Mouse (Mus musculus): ENCODE measurements around the gene Pla2g16. TPM values are rescaled to one million over a fixed set of nuclear protein-coding genes. Genes with fewer than 3 reads are reported as not detected.

Gene Pla2g16
- total and polyA plus RNA-seq, 3 experiments: 10.9 to 113 (median 53.9) TPM

- DNase-seq: no peak
Measured at GRCm38 (mm10) chr19:7613151-7613550, 55.9 kb downstream of the Pla2g16 start.

- no peak for DNase-seq
Measured at GRCm38 (mm10) chr19:7616231-7616930, 59.1 kb downstream of the Pla2g16 start.

GRCm38 (mm10) chr19:7617085-7617484, 59.8 kb downstream of the Pla2g16 start:
- no peak for DNase-seq

- DNase-seq: peak; percentile 33
Measured at GRCm38 (mm10) chr19:7617696-7618095, 60.4 kb downstream of the Pla2g16 start.

- no peak for DNase-seq
Measured at GRCm38 (mm10) chr19:7633021-7633420, 75.8 kb downstream of the Pla2g16 start.

- no peak for DNase-seq
Measured at GRCm38 (mm10) chr19:7633786-7634185, 76.5 kb downstream of the Pla2g16 start.

Other genes starting within 250 kb of the Pla2g16 start
- gene Mark2, start 215.6 kb upstream of the Pla2g16 start, total RNA-seq (2021): 10 to 100 TPM; 70.2 to 71.5 TPM
- gene Mark2, start 215.6 kb upstream of the Pla2g16 start, polyA plus RNA-seq (2012; rRNA removed): 104 and 124 TPM in 2 replicates
- gene Spindoc, start 174.5 kb upstream of the Pla2g16 start, total RNA-seq (2021): 10 to 100 TPM; 17.5 to 25.5 TPM
- 18.3 and 18.8 TPM in 2 replicates for gene Spindoc, start 174.5 kb upstream of the Pla2g16 start, polyA plus RNA-seq (2012; rRNA removed)
- gene 2700081O15Rik, start 139.8 kb upstream of the Pla2g16 start, total RNA-seq (2021): 10 to 100 TPM; 18.4 to 26.0 TPM
- gene 2700081O15Rik, start 139.8 kb upstream of the Pla2g16 start, polyA plus RNA-seq (2012; rRNA removed): 46.5 and 52.4 TPM in 2 replicates
- 100 to 1,000 TPM; 133 to 151 TPM for gene Rtn3, start 74.2 kb upstream of the Pla2g16 start, total RNA-seq (2021)
- gene Rtn3, start 74.2 kb upstream of the Pla2g16 start, polyA plus RNA-seq (2012; rRNA removed): 115 and 137 TPM in 2 replicates
- 100 to 1,000 TPM in 1 of 2 experiments, 10 to 100 TPM in 1; 94.1 to 107 TPM for gene Atl3, start 63.4 kb upstream of the Pla2g16 start, total RNA-seq (2021)
- gene Atl3, start 63.4 kb upstream of the Pla2g16 start, polyA plus RNA-seq (2012; rRNA removed): 10.9 and 14.4 TPM in 2 replicates
- 10 to 100 TPM; 28.1 to 38.8 TPM for gene Lgals12, start 49.7 kb downstream of the Pla2g16 start, total RNA-seq (2021)
- gene Lgals12, start 49.7 kb downstream of the Pla2g16 start, polyA plus RNA-seq (2012; rRNA removed): 9.6 and 20.4 TPM in 2 replicates
- under 1 TPM in 1 of 2 experiments, not detected in 1; 0.37 TPM for gene Hrasls5, start 55.1 kb downstream of the Pla2g16 start, total RNA-seq (2021)
- 1.0 TPM in 1 of 2 replicates, not detected in the other for gene Hrasls5, start 55.1 kb downstream of the Pla2g16 start, polyA plus RNA-seq (2012; rRNA removed)
- not detected for gene Slc22a19, start 153.9 kb downstream of the Pla2g16 start, total RNA-seq (2021)
- gene Slc22a19, start 153.9 kb downstream of the Pla2g16 start, polyA plus RNA-seq (2012; rRNA removed): not detected in 2 replicates
- under 1 TPM in 1 of 2 experiments, not detected in 1; 0.49 TPM for gene Slc22a26, start 245.2 kb downstream of the Pla2g16 start, total RNA-seq (2021)
- 0.09 TPM in 1 of 2 replicates, not detected in the other for gene Slc22a26, start 245.2 kb downstream of the Pla2g16 start, polyA plus RNA-seq (2012; rRNA removed)

All from adrenal gland, adult 2 months (tissue).